Mouse (Mus musculus) E14TG2a.4 (cell line): Measurements from ENCODE around the gene Acap3.

ENCODE experiments used
- CTCF ChIP-seq: conservative IDR thresholded peaks from 2 replicates; pipeline ENCODE4 v1.5.1; 2014; ENCODE audit warnings: low read length
- NANOG ChIP-seq: IDR thresholded peaks from 2 replicates; pipeline ENCODE4 v1.6.1; 2014; ENCODE audit warnings: borderline replicate concordance, low read length, mixed read lengths
- POU5F1 ChIP-seq: IDR thresholded peaks from 2 replicates; pipeline ENCODE4 v1.6.1; 2014; ENCODE audit warnings: low read length, borderline replicate concordance

- TF ChIP-seq CTCF (no peak), NANOG (no peak), POU5F1 (no peak)
Observed at GRCm38 (mm10) chr4:155856071-155856470, 35.6 kb upstream of the Acap3 start.
